Mouse (Mus musculus) megakaryocyte progenitor cell, adult 5-6 weeks (primary cell): ENCODE results near the gene Dnah10. TPM values are rescaled to one million over a fixed set of nuclear protein-coding genes. Genes with fewer than 3 reads are reported as not detected.

Experiments used
- ATAC-seq: replicated peaks from 2 replicates; pipeline ENCODE4 v1.8.0; 2016; ENCODE audit warnings: mild to moderate bottlenecking, moderate TSS enrichment, inconsistent platforms; ENCODE audit not compliant: poor library complexity
- total RNA-seq, 2 experiments: library from RNA; stranded (forward) in 1 of 2; stranded (reverse) in 1 of 2; fragments of 157-497, 149-512 nt in 1 of 2; fragments of 200-1000 nt in 1 of 2; gene quantifications; 2 replicates each; pipeline versions ENCODE4 v1.2.3 to v1.2.4; 2015 to 2017

Dnah10 gene
- total RNA-seq, 2 experiments from 2014 or later: not detected

DNA sequence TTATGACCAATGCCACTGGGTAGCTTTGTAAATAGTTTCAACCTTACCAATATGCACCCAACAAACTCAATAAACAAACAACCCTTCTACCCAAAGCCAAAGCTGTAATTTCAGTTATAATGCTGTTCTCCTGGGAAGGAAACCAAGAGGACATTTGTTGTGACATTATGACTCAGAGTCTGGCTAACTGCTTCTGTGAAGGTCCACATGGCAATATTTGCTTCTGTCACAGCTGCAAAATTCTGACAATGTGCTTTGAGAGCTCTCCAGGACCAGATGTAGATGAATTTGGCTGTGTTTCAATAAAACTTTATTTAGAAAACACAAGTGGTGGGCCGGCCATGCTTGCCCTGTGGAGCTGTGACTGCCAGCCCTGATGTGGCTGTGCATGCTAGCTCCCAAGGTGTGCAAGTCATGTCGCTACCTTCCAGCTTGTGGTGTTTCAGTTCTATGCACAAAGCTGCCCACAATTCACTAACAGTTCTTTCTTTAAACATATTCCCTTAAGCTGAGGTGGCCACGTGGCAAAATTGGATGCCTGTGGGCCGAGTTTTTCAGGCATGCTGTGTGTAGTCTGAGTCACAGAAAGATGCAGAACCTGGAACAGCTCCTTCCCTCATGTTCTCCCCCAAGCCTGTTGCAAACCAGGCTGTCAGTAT, 85.0 kb downstream of the Dnah10 start:
- ATAC-seq: no peak

- ATAC-seq: no peak
These were observed 87.6 kb downstream of the Dnah10 start for GRCm38 (mm10) chr5:124812466-124812865.

GRCm38 (mm10) chr5:124814797-124815196, 89.9 kb downstream of the Dnah10 start:
- no peak for ATAC-seq

GRCm38 (mm10) chr5:124817050-124817449, 92.2 kb downstream of the Dnah10 start:
- no peak for ATAC-seq

GRCm38 (mm10) chr5:124822128-124822894, 97.4 kb downstream of the Dnah10 start:
- no peak for ATAC-seq

DNA sequence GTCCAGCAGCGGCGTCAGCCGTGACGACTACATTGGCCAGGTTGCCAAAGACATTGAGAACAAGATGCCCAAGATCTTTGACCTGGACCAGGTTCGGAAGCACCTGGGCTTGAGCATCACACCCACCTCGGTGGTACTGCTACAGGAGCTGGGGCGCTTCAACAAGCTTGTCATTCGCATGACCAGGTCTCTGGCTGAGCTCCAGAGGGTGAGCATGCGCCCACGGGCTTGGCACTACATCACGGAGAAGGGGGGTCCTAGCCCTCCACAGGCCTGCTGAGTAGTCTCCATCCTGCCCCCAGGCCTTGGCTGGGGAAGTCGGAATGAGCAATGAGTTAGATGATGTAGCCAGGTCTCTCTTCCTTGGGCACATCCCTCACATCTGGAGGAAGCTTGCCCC, 105.4 kb downstream of the Dnah10 start:
- ATAC-seq: no peak

DNA sequence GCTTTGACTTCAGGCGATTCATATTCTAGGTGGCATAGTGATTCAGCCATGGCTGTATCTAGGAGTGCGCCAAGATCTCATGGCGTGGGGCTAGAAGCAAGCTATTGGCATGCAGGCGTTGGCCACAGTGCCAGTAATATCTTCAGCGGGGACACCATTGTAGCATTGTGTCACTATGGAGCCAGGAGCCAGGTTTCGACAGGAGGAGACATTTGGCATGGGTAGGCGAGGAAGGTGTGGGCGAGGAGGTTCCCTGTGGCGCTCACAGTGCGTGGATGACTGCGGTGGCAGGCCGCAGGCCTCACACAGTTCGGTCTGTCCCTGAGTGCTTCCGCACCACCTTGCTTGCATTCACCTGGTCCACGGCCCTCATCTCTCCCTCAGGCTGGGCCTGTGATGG, 110.3 kb downstream of the Dnah10 start:
- no peak for ATAC-seq

DNA sequence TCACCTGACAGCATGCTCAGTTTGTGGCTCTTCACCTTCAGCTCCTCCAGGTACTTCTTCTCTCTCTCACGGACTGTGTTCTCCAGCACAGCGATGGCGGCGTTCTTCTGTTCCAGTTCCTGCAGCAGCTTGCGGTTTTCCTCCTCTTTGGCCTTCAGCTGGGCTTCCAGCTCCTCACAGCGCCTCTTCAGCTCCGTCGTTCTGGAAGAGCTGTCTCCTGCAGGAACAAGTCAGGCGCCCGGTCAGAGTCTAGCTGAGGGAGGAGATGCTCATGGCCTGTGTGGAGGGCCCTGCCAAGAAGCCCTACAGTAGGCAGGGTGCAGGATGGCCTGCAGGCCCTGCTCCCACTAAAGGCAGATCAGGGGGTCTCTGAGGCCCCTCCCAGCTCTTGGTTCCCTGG, 111.2 kb downstream of the Dnah10 start:
- ATAC-seq: no peak

DNA sequence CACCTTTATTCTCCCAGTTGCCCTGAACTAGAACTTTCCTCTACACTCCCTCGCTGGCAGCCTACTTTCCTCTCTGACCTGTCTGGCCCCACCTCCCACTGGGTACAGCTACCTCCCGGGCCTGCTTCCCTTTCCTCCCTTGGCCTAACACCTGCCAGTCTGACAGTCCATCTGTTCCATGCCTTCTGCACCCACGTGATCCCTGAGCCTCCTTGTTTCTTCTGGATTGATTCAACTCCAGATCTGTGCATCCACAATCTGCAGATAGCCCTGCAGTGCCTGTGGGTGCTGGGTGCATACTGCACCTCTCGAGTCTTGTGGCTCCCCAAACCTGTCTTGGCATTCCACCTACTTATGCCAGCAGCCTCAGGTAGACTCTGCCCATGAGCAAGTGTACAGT, 111.7 kb downstream of the Dnah10 start:
- no peak for ATAC-seq

GRCm38 (mm10) chr5:124840202-124840601, 115.3 kb downstream of the Dnah10 start:
- ATAC-seq: no peak

DNA sequence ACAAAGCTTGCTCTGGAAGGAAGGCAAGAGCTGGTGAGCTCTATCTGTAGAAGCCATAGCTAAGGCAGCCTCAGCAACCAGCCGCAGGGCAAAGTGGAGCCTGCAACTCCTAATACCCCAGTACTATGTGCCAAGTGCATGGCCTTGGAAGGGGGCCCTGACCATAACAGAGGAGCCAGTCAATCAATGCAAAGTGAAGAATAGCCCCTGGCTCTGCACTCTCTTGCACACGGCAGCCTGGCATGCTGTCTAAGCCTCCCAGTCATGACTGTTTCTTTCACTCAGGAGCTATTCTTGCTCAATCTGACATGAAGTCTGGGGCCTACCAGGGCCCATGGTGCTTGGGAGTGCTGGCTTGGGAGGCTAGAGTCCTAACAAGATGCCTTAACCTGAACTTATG, 115.8 kb downstream of the Dnah10 start:
- no peak for ATAC-seq

DNA sequence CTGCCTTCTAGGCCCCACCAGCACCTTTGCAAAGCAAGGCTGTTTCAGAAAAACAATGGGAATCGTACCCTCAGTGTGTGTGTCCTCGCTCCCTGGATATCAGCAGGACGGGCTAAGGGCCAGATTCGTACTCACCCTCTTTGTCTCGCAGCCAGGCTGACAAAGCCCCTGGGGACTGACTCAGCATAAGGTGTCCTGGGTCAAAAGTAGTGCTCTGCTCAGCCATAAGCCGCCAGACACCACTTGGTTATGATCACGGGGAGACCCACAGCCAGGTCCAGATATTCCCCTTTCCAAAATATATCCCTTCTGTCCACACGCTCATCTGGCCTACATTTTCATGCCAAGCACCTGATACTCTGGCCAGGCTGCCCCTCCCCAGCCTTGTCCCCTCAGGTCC, 118.5 kb downstream of the Dnah10 start:
- ATAC-seq: no peak

GRCm38 (mm10) chr5:124844929-124845328, 120.0 kb downstream of the Dnah10 start:
- 0 out of 2 replicates have a peak, but pooled peaks have one; percentile 39 for ATAC-seq

DNA sequence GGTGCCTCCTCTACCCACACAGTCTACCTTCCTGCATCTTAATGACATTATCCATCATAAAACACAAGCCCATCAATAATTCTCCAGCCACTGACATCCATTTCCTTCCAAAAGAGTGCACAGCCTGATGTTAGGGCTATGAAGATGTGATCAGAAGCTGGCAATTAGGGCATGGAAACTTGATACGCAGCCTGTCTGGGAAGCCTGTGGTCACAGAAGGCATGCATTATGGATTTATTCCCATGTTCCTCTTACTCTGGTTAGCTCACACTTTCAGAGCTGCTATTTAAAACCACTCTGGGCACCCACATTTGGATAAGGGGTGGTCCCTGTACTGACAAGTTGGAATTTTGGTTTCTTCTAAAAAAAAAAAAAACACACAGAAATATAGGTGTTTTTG, 122.1 kb downstream of the Dnah10 start:
- no peak for ATAC-seq

GRCm38 (mm10) chr5:124848994-124849393, 124.1 kb downstream of the Dnah10 start:
- ATAC-seq: peak; percentile 52

- ATAC-seq: no peak
These were observed 126.7 kb downstream of the Dnah10 start for GRCm38 (mm10) chr5:124851572-124851971.

GRCm38 (mm10) chr5:124852294-124852693, 127.4 kb downstream of the Dnah10 start:
- no peak for ATAC-seq

DNA sequence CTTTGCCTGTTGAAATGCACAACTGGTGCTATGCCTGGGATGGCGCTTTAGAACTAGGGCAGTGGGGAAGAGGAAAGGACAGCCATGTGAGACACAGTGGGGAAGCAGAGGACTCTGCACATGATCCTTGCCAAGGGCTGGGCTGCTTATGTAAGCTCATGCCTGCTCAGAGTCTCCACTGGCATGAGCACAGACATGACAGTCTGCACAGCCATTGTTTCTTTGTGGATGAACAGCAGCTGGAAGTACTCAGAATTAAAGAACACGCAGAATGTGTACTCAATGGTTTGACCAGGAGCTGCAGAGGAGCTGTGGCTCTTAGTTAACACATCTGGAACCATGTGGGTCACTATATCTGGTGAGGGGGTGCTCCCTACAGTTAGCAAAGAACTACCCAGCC, 128.2 kb downstream of the Dnah10 start:
- ATAC-seq: no peak

GRCm38 (mm10) chr5:124854202-124854601, 129.3 kb downstream of the Dnah10 start:
- ATAC-seq: no peak

- ATAC-seq: 0 out of 2 replicates have a peak, but pooled peaks have one; percentile 36
These were observed 135.1 kb downstream of the Dnah10 start for GRCm38 (mm10) chr5:124860013-124860412.

GRCm38 (mm10) chr5:124861463-124861862, 136.6 kb downstream of the Dnah10 start:
- ATAC-seq: no peak
